Mouse (Mus musculus) bone marrow, adult 2 months (tissue): ENCODE measurements around the gene Ccdc188. TPM values are rescaled to one million over a fixed set of nuclear protein-coding genes. Genes with fewer than 3 reads are reported as not detected.

Source experiments
- H3K27ac ChIP-seq: fragments of 200-500 bp; 2 replicates; pipeline ENCODE4 v1.5.1; 2012; ENCODE audit warnings: low read depth, mild to moderate bottlenecking, control low read depth, inconsistent platforms, low read length; ENCODE audit not compliant: control insufficient read depth, poor library complexity, insufficient read depth
- H3K4me1 ChIP-seq: fragments of 200-500 bp; 2 replicates; pipeline ENCODE4 v1.6.1; 2011; ENCODE audit warnings: low read length; ENCODE audit not compliant: control insufficient read depth, insufficient read depth
- H3K4me3 ChIP-seq: fragments of 200-500 bp; replicated peaks from 2 replicates; pipeline ENCODE3; 2011; ENCODE audit warnings: mild to moderate bottlenecking, low read depth, low read length, control low read depth; ENCODE audit not compliant: control insufficient read depth
- CTCF ChIP-seq: fragments of 200-500 bp; IDR thresholded peaks from 2 replicates; pipeline ENCODE4 v1.5.1; 2011; ENCODE audit warnings: low read length, control low read depth; ENCODE audit not compliant: control insufficient read depth, insufficient read depth
- POLR2A ChIP-seq: fragments of 200-500 bp; IDR thresholded peaks from 2 replicates; pipeline ENCODE4 v1.6.1; 2011; ENCODE audit warnings: low read depth, mild to moderate bottlenecking, control low read depth, low read length, borderline replicate concordance; ENCODE audit not compliant: control insufficient read depth
- WGBS: fragments of 180-500 bp; shearing (Covaris S2); methylation state at CpG from one replicate; pipeline ENCODE4 v1.1.7; 2018; 5-methylcytosine and 5-hydroxymethylcytosine counted together
- polyA plus RNA-seq: library from polyadenylated mRNA; stranded (reverse); fragments of >200 nt; gene quantifications from 2 replicates; pipeline ENCODE4 v1.2.4, GENCODE M21; 2011; ENCODE audit warnings: low replicate concordance; ENCODE audit not compliant: missing spikeins, insufficient read depth, insufficient read length

The Ccdc188 gene
- polyA plus RNA-seq, 1 experiment = not detected

GRCm38 (mm10) chr16:18211417-18212171 is 6.1 kb upstream of the Ccdc188 start:
- Histone ChIP-seq H3K4me3 (no peak overlapping the region), H3K4me1 (no peaks in the 10 kb centered on the region), H3K27ac (no peak overlapping the region)
- TF ChIP-seq CTCF (peak; percentile 93), POLR2A (no peak)
- WGBS = 36% methylated on average over 10 of the region's 10 CpGs

- no peaks in the 10 kb centered on the region for H3K4me1 ChIP-seq
- no peak overlapping the region for H3K27ac ChIP-seq
- 71% methylated on average over 6 of the region's 6 CpGs for WGBS
- no peak overlapping the region for H3K4me3 ChIP-seq
- TF ChIP-seq CTCF (no peak), POLR2A (no peak)
Observed at GRCm38 (mm10) chr16:18213689-18214088, 4.0 kb upstream of the Ccdc188 start.

GRCm38 (mm10) chr16:18214858-18215257 is 2.8 kb upstream of the Ccdc188 start:
- Histone ChIP-seq H3K4me1 (peaks cover 1% of the 10 kb centered on the region; the same call in 1 of the 2 replicates), H3K27ac (no peak overlapping the region), H3K4me3 (no peak overlapping the region)
- TF ChIP-seq CTCF (no peak), POLR2A (no peak)
- WGBS = 84% methylated on average over 7 of the region's 7 CpGs

GRCm38 (mm10) chr16:18218580-18218996 is 909 bp downstream of the Ccdc188 start:
- no peak overlapping the region for H3K4me3 ChIP-seq
- H3K27ac ChIP-seq = no peak overlapping the region
- WGBS = 81% methylated on average over 9 of the region's 9 CpGs
- peaks cover 3% of the 10 kb centered on the region; the same call in 1 of the 2 replicates for H3K4me1 ChIP-seq
- no peak for TF ChIP-seq POLR2A
- no peak for TF ChIP-seq CTCF

- H3K4me1 ChIP-seq = peaks cover 3% of the 10 kb centered on the region; the same call in 1 of the 2 replicates
- 17% methylated on average over 8 of the region's 8 CpGs for WGBS
- no peak for TF ChIP-seq CTCF
- TF ChIP-seq POLR2A = no peak
- peak overlapping the region; percentile 23; the same call in 1 of the 2 replicates for H3K27ac ChIP-seq
- no peak overlapping the region for H3K4me3 ChIP-seq
Observed at GRCm38 (mm10) chr16:18220001-18220400, 2.3 kb downstream of the Ccdc188 start.

GRCm38 (mm10) chr16:18220856-18221542 is 3.3 kb downstream of the Ccdc188 start:
- TF ChIP-seq POLR2A (no peak), CTCF (no peak)
- Histone ChIP-seq H3K4me3 (no peak overlapping the region), H3K4me1 (peaks cover 3% of the 10 kb centered on the region; the same call in 1 of the 2 replicates), H3K27ac (no peak overlapping the region)
- 72% methylated on average over 6 of the region's 6 CpGs for WGBS

- Histone ChIP-seq H3K27ac (no peak overlapping the region), H3K4me3 (no peak overlapping the region), H3K4me1 (peaks cover 3% of the 10 kb centered on the region; the same call in 1 of the 2 replicates)
- TF ChIP-seq CTCF (no peak), POLR2A (no peak)
- 70% methylated on average over 11 of the region's 11 CpGs for WGBS
Observed at GRCm38 (mm10) chr16:18221543-18221898, 3.8 kb downstream of the Ccdc188 start.

- WGBS = 75% methylated on average over 11 of the region's 11 CpGs
- TF ChIP-seq POLR2A (no peak), CTCF (no peak)
- Histone ChIP-seq H3K4me1 (peaks cover 3% of the 10 kb centered on the region; the same call in 1 of the 2 replicates), H3K4me3 (no peak overlapping the region), H3K27ac (no peak overlapping the region)
Observed at GRCm38 (mm10) chr16:18222188-18222587, 4.5 kb downstream of the Ccdc188 start.
